Mouse (Mus musculus) layer of hippocampus, adult 8-10 months (tissue): ENCODE data around the gene Anks1b. TPM values are rescaled to one million over a fixed set of nuclear protein-coding genes. Genes with fewer than 3 reads are reported as not detected.

Source experiments
- DNase-seq, 2 experiments: peaks; one replicate each; pipeline ENCODE4 v3.0.0; 2022; ENCODE audit warnings: low spot score in 2 of 2
- total RNA-seq, 4 experiments: library from RNA; stranded (reverse); gene quantifications; 2 replicates each; pipeline ENCODE4 v1.2.4; 2022

Anks1b gene
- total RNA-seq, 4 experiments from 2014 or later = 427 to 543 (median 478) TPM

DNA sequence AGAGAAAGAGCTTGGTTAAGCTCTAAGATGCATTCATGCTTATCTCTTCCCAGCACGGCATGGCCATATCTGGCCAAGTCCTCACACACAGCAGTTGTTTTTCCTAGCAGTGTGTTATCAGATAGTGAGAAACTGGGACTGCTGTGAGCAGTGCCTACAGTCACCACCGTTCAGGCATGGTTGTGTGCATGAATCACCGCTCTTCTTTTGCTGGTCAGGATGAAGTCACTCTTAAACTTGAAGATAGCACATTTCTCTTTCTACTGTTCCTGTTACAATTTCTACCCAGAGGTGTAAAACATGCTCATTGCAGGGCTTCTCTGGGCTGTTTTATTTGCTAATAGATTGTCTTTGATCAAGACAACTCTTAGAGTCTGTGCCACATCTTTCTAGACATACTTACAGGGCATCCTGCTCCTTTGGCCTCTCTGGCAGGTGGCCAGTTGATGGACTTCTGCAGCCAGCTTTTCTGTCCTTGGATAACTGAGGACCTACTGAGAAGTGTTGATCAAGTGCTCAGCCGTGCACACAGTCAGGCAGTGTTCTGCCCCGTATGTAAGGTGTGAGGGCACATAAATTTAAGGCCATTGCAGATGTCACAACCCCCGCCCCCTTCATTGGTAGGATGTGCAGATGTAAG, 296.8 kb downstream of the Anks1b start:
- no peak for DNase-seq

- no peak for DNase-seq
These were observed 317.1 kb downstream of the Anks1b start for GRCm38 (mm10) chr10:90190366-90190765.

GRCm38 (mm10) chr10:90196936-90197335, 323.6 kb downstream of the Anks1b start:
- DNase-seq = no peak

DNA sequence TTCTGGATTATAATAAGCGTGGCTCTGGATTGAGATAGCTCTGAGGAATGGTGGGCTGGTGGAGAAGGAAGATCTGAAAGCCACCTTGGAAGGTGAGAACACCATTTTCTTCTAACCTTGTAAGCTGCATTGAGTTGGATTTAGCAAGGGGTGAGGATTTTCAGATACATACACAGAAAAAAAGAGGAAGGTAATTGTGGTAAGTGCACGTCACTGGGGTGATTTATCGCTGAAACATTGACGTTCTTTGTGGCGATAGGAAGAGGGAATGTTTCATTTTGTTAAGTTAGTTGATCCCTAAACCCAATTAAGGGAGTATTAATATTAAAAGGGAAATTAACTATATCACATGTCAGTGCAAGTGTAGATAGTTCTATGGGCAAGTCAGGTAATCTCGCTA, 336.7 kb downstream of the Anks1b start:
- no peak for DNase-seq

DNA sequence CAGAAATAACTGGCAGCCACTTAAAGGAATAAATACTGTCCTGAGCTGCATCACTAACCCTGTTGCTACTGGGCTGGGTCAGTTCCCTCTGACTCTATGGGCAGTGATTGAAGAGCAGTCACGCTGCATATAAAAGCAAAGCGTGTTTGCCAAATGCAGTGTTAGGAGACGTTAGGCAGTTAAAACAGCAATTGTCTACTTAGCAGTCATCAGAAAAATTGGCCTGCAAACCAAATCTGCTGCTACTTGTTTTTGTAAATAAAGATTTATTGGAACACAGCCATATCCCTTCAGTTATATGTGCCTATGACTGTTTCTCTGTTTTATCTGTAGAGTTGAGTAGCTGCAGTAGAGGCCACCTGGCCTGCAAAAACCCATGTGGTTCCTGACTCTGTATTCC, 347.2 kb downstream of the Anks1b start:
- DNase-seq = no peak

DNA sequence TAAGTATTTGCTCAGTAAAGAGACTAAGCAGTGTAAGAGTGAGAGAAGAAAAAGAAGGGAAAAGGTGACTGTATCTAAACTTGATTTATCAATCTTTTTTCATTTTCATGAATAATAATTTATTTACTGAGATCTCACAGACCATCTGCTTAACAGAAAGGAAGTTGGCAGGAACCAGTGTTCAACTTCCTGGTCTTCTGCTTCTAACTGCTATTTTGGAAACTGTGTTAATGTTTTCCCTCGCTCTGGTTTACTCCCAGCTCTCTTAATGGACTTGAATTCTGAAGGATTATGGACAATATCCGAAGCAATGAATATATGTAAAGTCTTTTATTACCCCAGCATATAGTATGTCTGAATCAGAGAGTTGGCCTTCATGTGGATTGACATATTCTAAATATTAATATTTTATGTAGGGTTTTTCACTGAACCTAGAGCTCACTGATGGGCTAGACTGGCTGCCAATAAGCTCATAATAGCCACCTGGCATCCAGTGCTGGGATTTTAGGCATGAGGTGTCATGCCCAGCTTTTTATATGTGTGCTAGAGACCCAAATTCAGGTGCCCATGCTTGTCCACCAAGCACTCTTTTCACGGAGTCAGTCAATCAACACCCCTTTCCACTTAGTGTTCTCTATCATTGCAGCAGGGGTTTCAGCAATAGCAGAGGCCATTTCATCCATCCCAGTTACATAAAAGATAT, 349.6 kb downstream of the Anks1b start:
- DNase-seq = no peak

DNA sequence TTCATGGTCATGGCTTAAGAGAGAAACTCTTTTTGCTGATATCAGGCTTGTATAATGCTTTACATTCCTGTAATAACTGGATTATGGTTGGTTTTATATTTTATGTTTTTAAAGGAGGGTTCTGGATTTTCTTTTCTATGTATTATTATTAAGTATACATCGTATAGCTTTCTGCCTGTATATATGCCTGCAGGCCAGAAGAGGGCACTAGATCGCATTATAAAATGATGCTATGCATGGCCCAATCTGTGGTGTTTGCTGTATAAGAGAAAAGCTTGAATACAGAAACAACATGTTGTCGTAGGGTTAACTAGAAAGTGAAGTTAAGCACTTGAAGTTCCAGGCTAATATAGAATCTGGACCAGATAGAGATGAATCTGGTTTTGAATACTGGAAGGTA, 362.0 kb downstream of the Anks1b start:
- DNase-seq = no peak

- DNase-seq = no peak
These were observed 364.0 kb downstream of the Anks1b start for GRCm38 (mm10) chr10:90237290-90237689.

DNA sequence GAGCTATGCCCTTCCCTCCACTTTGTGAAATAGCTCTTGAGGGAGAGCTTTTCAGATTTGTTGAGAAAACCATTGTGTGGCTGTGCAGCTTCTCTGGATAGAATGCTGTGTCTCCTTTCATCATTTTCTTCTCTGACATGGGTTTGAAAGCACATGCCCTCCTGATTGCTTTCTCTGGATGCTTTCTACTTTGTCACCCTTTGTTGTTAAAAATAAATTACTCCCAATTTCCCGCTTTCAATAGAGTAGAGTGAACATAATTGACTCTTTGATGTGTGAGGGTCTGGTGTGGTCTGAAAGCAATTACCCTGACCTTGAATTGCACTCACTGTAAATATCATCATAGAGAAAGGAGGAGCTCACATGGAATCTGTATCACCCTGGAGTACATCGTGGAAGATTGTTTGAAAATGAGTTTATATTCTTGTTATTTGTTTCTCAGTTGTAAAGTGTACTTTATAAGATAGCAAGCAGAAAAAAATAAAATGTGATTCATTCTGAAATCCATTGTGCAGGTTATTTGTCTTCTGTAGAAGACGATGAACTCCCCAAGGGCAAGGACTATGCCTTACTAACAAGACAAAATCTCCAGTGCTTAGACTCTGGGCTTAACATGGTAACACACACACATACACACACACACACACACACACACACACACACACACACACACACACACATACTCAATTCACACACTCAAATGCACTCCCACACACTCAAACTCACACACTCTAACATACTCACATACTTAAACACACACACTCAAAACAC, 385.8 kb downstream of the Anks1b start:
- DNase-seq = no peak

- DNase-seq = no peak
These were observed 398.0 kb downstream of the Anks1b start for GRCm38 (mm10) chr10:90271321-90271720.

DNA sequence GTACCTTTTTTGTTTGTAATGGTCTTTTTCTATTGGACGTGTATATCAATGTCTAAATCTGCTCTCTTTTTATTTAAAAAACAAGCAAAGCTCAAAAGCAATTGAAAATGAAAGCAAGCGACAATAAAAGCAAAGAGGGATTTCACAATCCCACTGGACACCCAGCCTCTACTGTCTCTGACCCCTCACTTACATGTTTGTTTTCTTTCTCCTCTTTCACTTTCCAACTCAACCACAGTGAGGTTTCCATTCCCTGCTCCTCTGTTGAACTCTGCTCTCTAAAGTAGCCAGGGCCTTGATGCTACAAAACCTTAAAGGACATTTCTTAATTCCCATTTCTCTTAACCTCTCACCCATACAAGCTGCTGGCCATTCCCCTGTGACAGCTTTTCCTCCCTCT, 400.0 kb downstream of the Anks1b start:
- DNase-seq = no peak

DNA sequence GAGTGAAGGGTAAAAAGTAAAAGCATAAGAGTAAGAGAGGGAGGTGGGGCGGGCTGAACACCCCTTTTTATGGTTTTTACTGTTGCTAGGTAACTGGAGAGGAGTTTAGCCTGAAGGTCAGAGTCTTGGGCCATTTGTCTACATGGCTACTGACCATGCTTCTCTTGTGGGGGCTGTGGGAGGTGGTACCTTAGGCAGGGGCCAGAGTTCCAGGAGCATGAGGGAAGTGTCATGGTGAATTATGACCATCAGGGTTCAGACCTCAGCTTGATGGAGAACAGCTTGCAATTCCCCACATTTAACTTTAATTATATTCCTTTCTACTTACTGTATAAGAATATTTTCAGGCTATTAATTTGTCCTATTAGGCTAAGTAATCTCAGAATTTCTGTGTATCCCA, 413.3 kb downstream of the Anks1b start:
- no peak for DNase-seq

GRCm38 (mm10) chr10:90303249-90303648, 429.9 kb downstream of the Anks1b start:
- DNase-seq = no peak

GRCm38 (mm10) chr10:90306156-90306555, 432.8 kb downstream of the Anks1b start:
- no peak for DNase-seq

DNA sequence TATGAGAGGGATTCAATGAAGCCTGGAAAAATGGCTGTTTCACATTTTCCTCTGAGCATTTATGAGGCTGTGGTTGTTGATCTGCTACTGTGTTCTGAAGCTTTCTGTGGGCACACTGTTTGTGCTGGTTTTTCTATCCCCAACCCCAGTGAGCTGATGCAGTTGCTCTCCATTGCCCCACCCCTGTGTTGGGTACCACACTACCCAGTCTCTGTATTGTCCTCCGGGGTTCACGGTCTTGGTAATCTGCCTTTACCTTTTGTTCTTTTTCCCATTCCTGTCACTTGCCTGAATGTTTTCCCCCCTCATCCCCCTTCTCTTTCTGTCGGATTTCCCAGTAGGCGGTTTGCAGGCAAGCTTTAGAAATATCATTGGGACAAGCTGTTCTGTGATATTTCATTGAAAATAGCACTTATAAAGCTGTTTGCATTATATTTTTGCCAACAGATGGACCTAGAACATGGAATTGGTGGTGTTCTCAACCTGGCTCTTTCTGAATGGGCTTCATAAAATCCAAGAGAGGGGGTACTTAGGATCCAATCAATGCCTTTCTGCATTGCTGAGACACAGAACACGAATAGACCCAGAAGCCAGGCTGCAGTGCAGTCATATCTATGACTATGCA, 434.7 kb downstream of the Anks1b start:
- DNase-seq = peak; percentile 46 to 50

GRCm38 (mm10) chr10:90329781-90330180, 456.5 kb downstream of the Anks1b start:
- no peak for DNase-seq

- no peak for DNase-seq
These were observed 472.1 kb downstream of the Anks1b start for GRCm38 (mm10) chr10:90345394-90345793.

GRCm38 (mm10) chr10:90356258-90356657, 482.9 kb downstream of the Anks1b start:
- no peak for DNase-seq

DNA sequence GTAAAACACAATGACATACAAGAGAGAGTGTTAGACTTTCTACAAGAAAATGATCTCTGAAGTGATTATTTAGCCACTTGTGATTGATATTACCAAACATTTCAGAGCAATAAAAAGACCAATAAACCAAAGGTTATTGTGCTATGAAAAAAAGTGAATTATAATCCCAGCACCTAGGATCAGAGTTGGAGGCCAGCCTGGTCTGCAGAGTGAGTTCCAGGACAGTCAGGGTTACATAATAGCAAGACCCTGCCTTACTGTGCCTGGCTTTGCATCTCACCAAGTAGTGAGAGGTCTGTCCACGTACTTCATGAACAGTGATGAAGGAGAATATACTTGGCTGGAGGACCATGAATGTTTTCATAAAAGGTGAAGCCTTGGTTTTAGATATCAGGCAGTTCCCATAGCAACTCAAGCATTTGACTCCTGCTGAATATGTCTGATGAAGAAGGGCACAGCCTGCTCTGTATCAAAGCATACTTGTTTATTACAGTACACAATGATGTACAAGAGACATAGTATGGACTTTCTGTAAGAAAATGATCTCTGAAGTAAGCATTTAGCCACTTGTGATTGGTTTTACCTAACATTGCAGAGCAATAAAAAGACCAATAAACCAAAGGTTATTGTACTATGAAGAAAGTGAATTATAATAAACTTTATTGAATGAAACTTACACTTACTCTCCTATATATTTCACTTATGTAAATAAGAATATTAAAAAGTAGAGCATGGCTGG, 484.0 kb downstream of the Anks1b start:
- DNase-seq = no peak

DNA sequence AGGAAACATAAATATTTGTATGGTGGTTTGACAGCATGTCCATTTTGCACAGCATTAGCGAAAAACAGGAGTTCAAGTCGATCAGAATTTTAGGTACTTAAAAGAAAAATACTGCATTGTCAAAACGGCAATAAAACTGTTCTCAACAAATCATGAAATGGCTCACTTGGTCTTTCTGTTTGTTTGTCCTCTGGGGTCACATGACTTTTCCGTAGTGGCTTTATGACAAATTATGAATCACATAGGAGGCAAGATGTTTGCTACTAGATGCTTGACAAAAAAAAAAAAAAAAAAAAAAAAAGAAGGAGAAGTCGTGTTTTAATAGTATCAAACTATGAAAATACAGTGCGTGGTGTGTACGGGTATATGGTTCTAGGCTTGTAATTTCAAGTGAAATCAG, 495.7 kb downstream of the Anks1b start:
- DNase-seq = no peak

- DNase-seq = no peak
These were observed 497.4 kb downstream of the Anks1b start for GRCm38 (mm10) chr10:90370751-90371150.
